Mouse (Mus musculus): ENCODE measurements at regions not wholly inside any gene's neighbourhood (a gene's known extent, or its start where the extent isn't known, plus 50 kb on each side); places are given as distances from the start of the nearest gene placed in this dataset.

GRCm38 (mm10) chr3:60138319-60138718 lies 56.6 kb downstream of the Sucnr1 start:
- DNase-seq (ENCODE audit: low read depth), result no peak

GRCm38 (mm10) chr3:60159865-60160264 lies 78.2 kb downstream of the Sucnr1 start:
- no peak for DNase-seq (ENCODE audit: low read depth)

GRCm38 (mm10) chr3:60167633-60168032 lies 86.0 kb downstream of the Sucnr1 start:
- DNase-seq (ENCODE audit: low read depth), result peak; percentile 63

DNA sequence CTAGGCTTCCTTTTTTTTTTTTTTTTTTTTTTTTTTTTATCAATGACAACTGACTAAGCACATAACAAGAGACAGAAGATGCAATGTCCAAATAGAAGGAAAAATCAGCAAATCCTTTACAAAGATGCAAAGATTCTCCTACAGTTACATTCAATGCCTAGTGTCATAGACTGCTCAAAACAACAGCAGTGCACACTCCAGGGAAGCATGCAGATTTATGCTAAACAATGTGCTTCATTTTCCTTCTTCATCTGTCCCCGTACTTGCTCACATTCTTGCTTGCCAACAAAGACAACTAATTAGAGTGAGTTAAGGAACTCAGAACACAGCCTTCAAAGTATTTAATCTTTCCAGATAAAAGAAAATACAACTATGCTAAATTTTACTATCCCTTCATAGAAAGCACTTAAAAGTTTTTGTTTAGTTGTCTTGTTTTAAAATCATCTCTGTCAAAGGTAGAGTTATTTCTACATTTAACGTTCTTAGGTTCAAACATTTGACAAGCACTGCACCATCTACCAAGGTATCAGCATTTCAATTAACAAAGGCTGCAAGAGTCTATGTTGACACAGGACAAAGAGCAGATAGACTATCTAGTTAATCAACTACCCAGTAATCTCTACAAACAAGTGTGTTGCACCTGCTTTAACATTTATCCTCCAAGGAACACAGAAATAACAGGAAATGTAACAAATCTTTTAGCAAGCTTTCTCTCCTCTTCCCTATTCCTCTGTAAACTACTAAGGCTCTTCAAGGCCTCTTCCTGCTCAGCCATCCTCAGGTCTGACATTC lies 86.7 kb downstream of the Sucnr1 start:
- DNase-seq (ENCODE audit: low read depth), result no peak

GRCm38 (mm10) chr3:60169606-60170005 lies 87.9 kb downstream of the Sucnr1 start:
- DNase-seq (ENCODE audit: low read depth), result peak; percentile 50

DNA sequence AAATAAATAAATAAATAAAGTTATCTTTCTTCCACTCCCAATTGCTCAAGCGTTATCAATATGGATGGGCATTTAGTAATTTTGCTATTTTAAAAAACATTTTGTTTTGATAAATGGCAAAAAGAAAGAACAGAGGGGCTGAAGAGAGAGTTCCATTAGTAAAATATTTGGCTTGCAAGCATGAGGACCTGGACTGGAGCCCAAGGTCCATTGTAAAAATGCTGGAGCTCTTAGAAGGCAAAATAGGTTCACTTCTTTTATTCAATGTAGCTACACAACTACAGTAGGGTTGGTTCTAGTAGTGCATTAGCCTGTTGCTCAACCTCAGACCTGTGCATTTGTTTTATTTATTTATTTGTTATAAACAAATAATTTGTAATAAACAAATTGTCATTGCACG lies 102.8 kb downstream of the Sucnr1 start:
- no peak for DNase-seq (ENCODE audit: low read depth)

DNA sequence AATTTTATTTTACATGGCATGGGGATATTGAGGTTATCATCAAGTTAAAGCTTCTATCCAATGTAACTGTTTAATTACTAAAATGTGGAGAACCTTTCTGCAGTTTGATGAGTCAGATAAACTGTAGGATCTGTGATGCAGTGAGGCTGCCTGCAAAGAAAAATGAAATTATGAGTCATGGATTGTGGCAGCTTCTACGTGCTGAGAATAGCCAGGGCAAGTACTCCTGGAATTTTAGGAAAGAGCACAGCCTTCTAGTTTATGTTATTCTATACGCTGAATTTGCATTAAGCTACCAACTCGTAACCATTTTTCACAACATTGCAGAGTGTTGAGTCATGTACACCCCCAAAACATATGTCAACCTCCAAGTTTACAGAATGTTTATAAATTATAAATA lies 114.4 kb downstream of the Sucnr1 start:
- DNase-seq (ENCODE audit: low read depth), result peak; percentile 73

DNA sequence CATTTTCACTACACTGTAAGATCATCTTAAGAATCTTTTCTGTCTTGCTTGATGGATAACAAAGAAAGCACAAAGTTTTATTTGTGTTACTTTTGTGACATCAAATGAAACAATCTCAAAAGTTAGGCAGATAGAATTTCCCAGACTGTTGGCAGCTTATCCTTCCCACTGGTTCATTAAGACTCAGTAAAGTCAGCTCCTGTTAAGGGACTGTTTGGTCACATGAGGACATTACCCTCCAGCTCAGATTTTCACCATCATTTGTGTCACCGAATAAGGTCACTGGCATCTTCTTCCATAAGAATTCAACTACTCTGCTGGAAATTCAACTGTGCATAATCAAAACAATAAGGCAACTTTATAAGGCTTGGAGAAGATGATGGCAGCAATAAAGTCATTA lies 126.3 kb downstream of the Sucnr1 start:
- DNase-seq (ENCODE audit: low read depth), result no peak

- DNase-seq (ENCODE audit: low read depth), result no peak
Observed at GRCm38 (mm10) chr3:60218938-60219337, 137.3 kb downstream of the Sucnr1 start.

GRCm38 (mm10) chr3:60240664-60241063 lies 159.0 kb downstream of the Sucnr1 start:
- no peak for DNase-seq (ENCODE audit: low read depth)

DNA sequence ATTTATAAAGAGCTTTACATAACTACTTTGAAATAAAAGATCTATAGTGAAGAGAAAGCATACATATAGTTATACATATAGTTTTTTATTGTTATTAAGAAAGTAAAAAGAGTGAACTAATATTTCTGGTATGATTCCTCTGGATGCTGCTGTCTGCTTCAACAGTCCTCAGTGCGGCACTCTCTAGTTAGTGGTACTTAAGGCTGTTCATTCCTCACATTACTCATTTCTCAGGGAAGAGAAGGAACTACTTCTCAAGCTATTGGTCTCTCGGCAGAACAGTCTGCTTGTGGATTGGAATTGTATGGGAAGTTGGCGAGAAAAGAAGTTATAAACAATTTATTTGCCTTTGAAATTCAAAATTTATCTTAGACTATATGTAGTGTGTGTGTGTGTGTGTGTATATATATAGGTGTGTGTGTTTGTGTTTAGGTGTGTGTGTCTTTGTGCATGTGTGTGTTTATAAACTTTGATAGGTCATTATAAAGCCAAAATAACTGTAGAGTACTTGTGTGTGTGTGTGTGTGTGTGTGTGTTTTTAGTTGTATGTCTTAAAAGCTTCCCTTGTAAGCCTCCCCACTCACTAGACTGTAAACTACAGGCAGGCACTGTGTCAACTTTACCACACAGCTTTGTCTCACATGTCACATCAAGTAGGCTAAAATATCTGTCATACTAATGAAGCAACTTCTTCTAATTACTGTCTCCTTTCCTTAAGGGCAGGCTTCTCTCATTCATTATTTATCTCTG lies 185.2 kb downstream of the Sucnr1 start:
- DNase-seq (ENCODE audit: low read depth), result no peak

DNA sequence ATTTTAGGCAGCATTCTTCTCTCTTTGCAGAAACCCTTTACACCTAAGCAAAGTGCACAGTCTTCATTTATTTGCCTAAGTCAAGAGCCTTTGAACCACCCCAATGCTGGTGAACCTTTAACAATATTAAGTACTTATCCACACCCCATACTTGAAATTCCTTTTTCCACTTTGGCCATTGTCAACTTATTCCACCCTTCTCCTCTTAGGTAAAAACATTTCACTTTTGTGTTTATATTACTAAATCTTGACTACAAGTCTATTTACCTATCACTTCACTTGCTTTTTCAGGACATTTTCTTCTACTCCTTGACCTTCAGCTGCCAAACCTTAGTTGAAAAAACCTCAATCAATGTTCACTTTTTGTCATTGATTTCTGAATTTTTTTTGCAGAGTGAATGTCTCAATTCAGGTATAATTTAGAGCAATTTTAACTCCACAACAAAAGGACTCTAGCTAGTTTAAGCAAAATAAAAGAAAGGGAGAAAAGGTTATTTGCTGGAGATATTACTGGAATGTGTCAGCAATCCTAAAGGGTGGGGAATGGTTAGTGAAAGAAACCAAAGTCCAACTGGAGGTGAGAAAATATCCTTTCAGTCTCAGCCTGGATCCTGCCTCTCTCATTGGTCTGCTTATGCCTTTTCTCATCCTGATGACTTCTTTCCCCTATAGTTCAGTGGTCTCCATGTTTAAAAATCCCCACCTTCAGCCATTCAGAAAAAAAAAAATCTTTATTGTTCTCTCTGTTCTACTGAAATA lies 185.9 kb downstream of the Sucnr1 start:
- DNase-seq (ENCODE audit: low read depth), result no peak

DNA sequence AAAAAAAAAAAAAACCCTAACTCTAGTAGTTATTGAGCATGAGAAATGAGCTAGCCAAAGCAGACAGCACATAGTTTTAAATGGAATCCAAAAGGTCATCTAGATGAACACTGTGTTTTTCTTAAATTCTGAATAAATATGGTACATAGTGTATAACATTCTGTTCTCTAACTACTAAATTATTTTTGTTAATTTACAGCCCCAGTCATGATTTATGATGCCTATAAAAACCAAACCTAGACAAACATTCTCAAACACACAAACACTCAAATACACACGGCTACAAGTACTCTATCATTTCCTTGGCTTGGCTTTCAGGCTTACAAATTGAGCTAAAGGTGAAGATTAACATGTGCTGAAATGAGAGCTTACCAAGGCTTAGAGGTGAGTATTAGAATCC lies 188.8 kb downstream of the Sucnr1 start:
- DNase-seq (ENCODE audit: low read depth), result no peak

GRCm38 (mm10) chr3:60273744-60274143 lies 192.1 kb downstream of the Sucnr1 start:
- DNase-seq (ENCODE audit: low read depth), result no peak

GRCm38 (mm10) chr3:60275249-60275838 lies 193.7 kb downstream of the Sucnr1 start:
- no peak for DNase-seq (ENCODE audit: low read depth)

DNA sequence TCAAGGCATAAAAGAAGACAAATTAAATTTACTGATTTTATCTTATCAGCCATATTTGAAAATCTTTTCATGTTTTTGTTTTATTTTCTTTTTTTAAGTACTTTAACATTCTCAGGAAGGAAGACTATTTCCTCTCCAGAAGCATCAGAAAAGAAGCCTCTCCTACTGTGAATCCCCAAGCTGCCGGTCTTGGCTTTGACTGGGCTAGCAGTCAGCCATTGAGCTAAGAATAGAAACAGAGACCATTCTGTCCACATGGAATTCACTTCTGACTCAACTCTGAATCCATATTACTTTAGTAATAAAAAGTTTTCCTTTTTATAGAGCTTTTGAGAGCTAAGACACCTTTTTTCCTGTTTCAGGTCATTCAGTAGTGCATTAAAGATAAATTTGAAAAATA lies 194.8 kb upstream of the Mbnl1 start:
- DNase-seq (ENCODE audit: low read depth), result peak; percentile 60

DNA sequence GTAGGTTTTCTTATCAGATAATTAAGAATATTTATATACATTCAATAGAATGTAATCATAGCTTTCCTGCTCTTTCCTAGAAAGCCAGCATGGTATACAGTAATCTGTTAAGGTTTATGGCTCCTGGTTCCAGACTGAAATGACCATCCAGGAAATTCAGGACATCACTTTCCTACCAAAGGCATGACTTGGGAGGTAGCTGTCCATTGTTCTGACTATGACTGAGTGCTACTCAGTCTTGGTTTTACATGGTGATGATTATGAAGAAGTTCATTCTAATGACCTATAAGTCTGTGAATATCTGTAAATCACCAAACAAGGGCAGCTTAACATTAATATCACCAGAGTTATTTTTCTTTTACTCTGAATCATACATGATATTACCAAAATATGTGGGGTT lies 191.4 kb upstream of the Mbnl1 start:
- peak; percentile 42 for DNase-seq (ENCODE audit: low read depth)

DNA sequence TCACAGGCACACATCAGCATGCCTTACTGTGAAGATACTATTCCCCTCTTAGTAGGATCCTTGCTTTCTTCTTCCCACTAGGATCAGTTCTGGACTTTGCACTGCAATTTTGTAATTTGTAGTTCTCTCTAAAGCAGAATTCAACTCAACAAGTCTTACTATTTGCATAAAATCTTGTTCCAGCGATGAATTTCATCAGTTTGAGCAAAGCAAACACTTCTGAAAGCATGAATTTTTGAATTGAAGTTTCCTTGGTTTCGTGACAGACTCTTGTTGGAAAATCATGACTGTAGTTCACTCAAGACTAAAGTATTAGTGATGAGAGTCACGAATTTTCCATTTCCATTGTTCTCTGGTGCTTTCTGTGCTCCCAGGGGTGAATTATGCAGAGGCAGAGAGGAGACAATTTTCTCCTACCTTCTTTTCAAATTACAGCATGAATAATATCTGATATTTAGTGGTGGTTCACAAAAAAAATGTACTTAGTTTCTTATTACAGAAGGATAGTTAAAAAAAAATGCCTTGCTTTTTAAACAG lies 190.6 kb upstream of the Mbnl1 start:
- no peak for DNase-seq (ENCODE audit: low read depth)

- DNase-seq (ENCODE audit: low read depth), result no peak
Observed at GRCm38 (mm10) chr3:60292142-60292541, 180.5 kb upstream of the Mbnl1 start.

DNA sequence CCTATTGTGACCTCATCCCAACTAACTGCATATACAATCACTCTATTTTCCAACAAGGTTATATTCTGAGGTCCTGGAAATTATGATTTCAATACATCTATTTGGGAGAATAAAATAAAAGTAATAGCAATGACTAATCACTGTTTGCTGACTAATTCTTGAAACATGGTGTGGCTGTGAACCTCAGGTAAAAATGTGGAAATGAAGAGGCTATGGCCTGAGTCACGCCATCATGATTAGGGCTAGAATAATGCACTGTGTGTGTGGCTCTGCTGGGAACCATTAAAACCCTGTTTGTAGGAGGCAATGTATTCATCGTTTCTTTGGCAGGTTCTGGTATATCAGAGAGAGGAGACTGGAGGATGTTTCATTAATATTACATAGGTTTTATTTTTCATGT lies 179.7 kb upstream of the Mbnl1 start:
- DNase-seq (ENCODE audit: low read depth), result peak; percentile 60

- DNase-seq (ENCODE audit: low read depth), result no peak
Observed at GRCm38 (mm10) chr3:60305399-60305798, 167.2 kb upstream of the Mbnl1 start.

GRCm38 (mm10) chr3:60310402-60310801 lies 162.2 kb upstream of the Mbnl1 start:
- DNase-seq (ENCODE audit: low read depth), result peak; percentile 23

All from NIH3T3 (cell line).